Mouse (Mus musculus) lung, postnatal 36 days (tissue): ENCODE data around the gene Gm49416.
"Not testable (repeated sequence)": the region's sequence is repeated elsewhere in the genome, so short reads cannot be mapped to it uniquely, and the experiment has no call there.

Source experiments
- DNase-seq: peaks from one replicate; pipeline ENCODE4 v3.0.0; 2022; ENCODE audit warnings: mixed read lengths

Gm49416 gene

GRCm38 (mm10) chr19:8888511-8889385 lies at the start of gene Gm49416, which contains the start of gene 1810009A15Rik:
Gene Gm49416, plus strand, starts transcription at chr19:8888926.
Gene 1810009A15Rik, plus strand, starts transcription at chr19:8888853.
- peak; percentile 97 for DNase-seq

GRCm38 (mm10) chr19:8839103-8839907 lies 49.4 kb upstream of the Gm49416 start, which contains the start of gene Gng3:
Gene Gng3, minus strand, starts transcription at chr19:8839194.
- DNase-seq: no peak

- DNase-seq: peak; percentile 88
Measured at GRCm38 (mm10) chr19:8839908-8840791, 48.6 kb upstream of the Gm49416 start.

- no peak for DNase-seq
Measured at GRCm38 (mm10) chr19:8841012-8841411, 47.7 kb upstream of the Gm49416 start.

- peak; percentile 75 for DNase-seq
Measured at GRCm38 (mm10) chr19:8842961-8843360, 45.8 kb upstream of the Gm49416 start.

- DNase-seq: peak; percentile 94
Measured at GRCm38 (mm10) chr19:8844371-8845129, 44.2 kb upstream of the Gm49416 start.

GRCm38 (mm10) chr19:8848356-8848755 lies 40.4 kb upstream of the Gm49416 start:
- DNase-seq: no peak

GRCm38 (mm10) chr19:8850402-8850901 lies 38.3 kb upstream of the Gm49416 start, which contains the start of gene Lrrn4cl:
Gene Lrrn4cl, plus strand, starts transcription at chr19:8850768.
- peak; percentile 36 for DNase-seq

- DNase-seq: peak; percentile 59
Measured at GRCm38 (mm10) chr19:8851639-8852038, 37.1 kb upstream of the Gm49416 start.

- DNase-seq: no peak
Measured at GRCm38 (mm10) chr19:8852236-8852928, 36.3 kb upstream of the Gm49416 start.

GRCm38 (mm10) chr19:8853117-8853516 lies 35.6 kb upstream of the Gm49416 start:
- DNase-seq: no peak

- DNase-seq: peak; percentile 84
Measured at GRCm38 (mm10) chr19:8857689-8858088, 31.0 kb upstream of the Gm49416 start.

- DNase-seq: peak; percentile 74
Measured at GRCm38 (mm10) chr19:8859018-8859417, 29.7 kb upstream of the Gm49416 start.

GRCm38 (mm10) chr19:8864265-8864664 lies 24.5 kb upstream of the Gm49416 start:
- DNase-seq: no peak

GRCm38 (mm10) chr19:8870381-8870780 lies 18.3 kb upstream of the Gm49416 start:
- DNase-seq: not testable (repeated sequence)

- no peak for DNase-seq
Measured at GRCm38 (mm10) chr19:8870838-8871237, 17.9 kb upstream of the Gm49416 start.

GRCm38 (mm10) chr19:8871267-8872186 lies 17.2 kb upstream of the Gm49416 start, which contains the start of gene Ubxn1:
Gene Ubxn1, plus strand, starts transcription at chr19:8871496.
- peak; percentile 98 for DNase-seq

- no peak for DNase-seq
Measured at GRCm38 (mm10) chr19:8872266-8872840, 16.4 kb upstream of the Gm49416 start.

- no peak for DNase-seq
Measured at GRCm38 (mm10) chr19:8875031-8875430, 13.7 kb upstream of the Gm49416 start.
